Mouse (Mus musculus): ENCODE measurements around the gene Igsf8.

DNA sequence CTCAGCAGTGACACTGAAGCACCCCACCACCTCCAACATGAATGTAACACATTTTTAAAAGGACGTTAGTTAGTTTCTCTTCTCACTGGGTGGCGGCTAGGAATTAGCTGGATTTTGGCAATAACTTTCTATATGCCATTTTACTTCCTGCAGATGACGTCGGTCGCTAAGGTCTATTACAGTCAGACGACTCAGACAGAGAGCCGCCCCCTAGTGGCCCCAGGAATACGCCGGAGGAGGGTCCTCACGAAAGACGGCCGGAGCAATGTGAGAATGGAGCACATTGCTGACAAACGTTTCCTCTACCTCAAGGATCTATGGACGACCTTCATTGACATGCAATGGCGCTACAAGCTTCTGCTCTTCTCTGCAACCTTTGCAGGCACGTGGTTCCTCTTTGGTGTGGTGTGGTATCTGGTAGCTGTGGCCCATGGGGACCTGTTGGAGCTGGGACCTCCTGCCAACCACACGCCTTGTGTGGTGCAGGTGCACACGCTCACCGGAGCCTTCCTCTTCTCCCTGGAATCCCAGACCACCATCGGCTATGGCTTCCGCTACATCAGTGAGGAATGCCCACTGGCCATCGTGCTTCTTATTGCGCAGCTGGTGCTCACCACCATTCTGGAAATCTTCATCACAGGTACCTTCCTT is 107.5 kb downstream of the Igsf8 start:
- TF ChIP-seq CTCF (IDR thresholded peaks at IDR 0.05; ENCODE audit: borderline replicate concordance, insufficient read depth, low read length), result no peak
- TF ChIP-seq POLR2A (IDR thresholded peaks at IDR 0.05; ENCODE audit: low read depth, low read length), result no peak

All from embryonic fibroblast, embryonic 13.5 days (primary cell).